Mouse (Mus musculus): ENCODE data around the gene Zfp763. TPM values are rescaled to one million over a fixed set of nuclear protein-coding genes. Genes with fewer than 3 reads are reported as not detected.
"Not testable (repeated sequence)": the region's sequence is repeated elsewhere in the genome, so short reads cannot be mapped to it uniquely, and the experiment has no call there.

The Zfp763 gene
- 14.1 and 15.8 TPM in 2 replicates for polyA plus RNA-seq (2014; fragmentation: Nextera tagmentation; extraction: Ambion mirVana)

DNA sequence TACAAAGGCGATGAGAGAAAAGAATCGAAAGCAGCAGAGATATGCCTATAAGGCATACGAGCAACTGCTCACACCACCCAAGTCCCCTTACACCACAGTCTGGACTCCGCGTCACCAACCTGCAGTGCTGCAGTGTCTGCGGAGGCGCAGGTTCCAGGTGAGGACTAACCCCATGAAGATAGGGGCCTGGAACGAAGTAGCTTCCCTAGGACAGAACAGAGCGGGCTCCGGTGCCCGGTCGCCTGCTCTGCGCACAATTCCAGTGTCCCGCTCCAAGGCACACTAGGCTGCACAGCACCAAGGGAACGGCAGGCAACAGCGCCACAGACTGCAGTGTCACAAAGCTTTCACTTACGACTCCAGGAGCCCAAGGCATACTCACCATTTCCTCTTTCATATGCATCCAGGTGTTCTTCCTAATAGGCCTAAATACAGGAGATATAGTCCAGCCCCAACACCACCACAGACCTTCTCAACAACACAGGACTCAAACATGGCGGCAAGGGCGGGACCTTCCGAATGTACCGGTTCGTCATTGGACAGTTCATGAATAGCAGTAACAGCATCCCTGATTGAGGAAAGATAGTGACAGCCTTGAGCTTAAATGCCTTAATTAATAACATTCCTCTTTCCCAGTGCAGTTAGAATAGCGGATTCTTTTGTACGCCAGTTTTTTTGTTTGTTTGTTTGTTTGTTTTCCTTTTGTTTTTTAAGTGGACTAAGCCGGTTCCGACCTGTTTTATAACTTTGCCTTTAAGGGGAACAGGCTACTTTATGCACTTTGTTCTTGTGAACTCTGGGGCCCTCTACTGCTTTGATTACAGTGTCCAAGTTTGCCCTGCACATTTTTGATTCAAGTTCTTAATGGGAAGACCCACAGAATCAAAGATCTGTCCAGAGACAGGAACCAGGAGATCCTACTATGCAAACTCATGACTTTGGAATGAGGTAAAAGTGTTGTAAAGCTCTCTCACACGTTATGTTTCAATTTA is at the start of gene Zfp763:
Gene Zfp763 (minus strand): TSS at position 503 of the 992 bp plus-strand sequence.
- no peaks in the 10 kb centered on the region for H3K9me3 ChIP-seq (ENCODE audit: control insufficient read depth, low read depth, low read length)
- no peaks in the 10 kb centered on the region for H3K4me1 ChIP-seq (ENCODE audit: control insufficient read depth, insufficient read depth, low read length)
- no peaks in the 10 kb centered on the region for H3K27me3 ChIP-seq (ENCODE audit: control insufficient read depth, insufficient read depth, low read length)
- ATAC-seq (ENCODE audit: insufficient number of reproducible peaks, insufficient read depth, low FRiP score, low read depth) = peak; percentile 96
- H3K9ac ChIP-seq (replicated peaks; ENCODE audit: low read depth, low read length) = peak within 1 kb of the TSS; percentile 51
- 3% methylated on average over 27 of the region's 27 CpGs for WGBS
- H3K36me3 ChIP-seq (ENCODE audit: control insufficient read depth, insufficient read depth, low read length) = no peaks in the 10 kb centered on the region
- H3K27ac ChIP-seq (ENCODE audit: low read length) = peak within 1 kb of the TSS; percentile 82
- peak within 1 kb of the TSS; percentile 58 for H3K4me3 ChIP-seq (ENCODE audit: low read depth, low read length)
- peak within 1 kb of the TSS; percentile 58 for H3K4me2 ChIP-seq (replicated peaks; ENCODE audit: low read depth, low read length)

DNA sequence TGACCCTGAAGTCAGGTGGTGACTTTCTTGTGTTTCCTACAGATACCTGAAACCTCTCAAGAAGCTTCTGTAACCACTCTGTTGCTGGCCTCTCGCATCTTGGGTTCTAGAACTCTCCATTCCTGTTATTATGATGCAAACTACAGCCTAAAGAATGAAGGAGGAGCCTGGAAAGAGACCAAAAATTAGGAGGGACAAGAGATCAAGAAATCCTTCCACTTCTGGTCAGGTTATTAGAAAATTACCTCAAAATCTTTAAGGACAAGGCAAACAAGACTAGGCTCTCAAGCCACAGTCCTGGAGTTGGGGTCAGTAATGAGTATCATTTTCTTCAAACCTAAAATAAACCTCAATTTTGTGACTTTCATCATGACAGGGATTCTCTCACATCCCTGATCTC is 34.8 kb upstream of the Zfp763 start, which contains the start of gene 4921501E09Rik:
Gene 4921501E09Rik (minus strand): TSS at position 101 of the 400 bp plus-strand sequence.
- Histone ChIP-seq H3K36me3 (ENCODE audit: control insufficient read depth, insufficient read depth, low read length) (no peaks in the 10 kb centered on the region), H3K9me3 (ENCODE audit: control insufficient read depth, low read depth, low read length) (no peaks in the 10 kb centered on the region), H3K9ac (replicated peaks; ENCODE audit: low read depth, low read length) (no peak within 1 kb of the TSS), H3K4me3 (ENCODE audit: low read depth, low read length) (no peak within 1 kb of the TSS), H3K27me3 (ENCODE audit: control insufficient read depth, insufficient read depth, low read length) (no peaks in the 10 kb centered on the region), H3K27ac (ENCODE audit: low read length) (no peak within 1 kb of the TSS), H3K4me1 (ENCODE audit: control insufficient read depth, insufficient read depth, low read length) (no peaks in the 10 kb centered on the region), H3K4me2 (replicated peaks; ENCODE audit: low read depth, low read length) (no peak within 1 kb of the TSS)
- ATAC-seq (ENCODE audit: insufficient number of reproducible peaks, insufficient read depth, low FRiP score, low read depth) = no peak
- WGBS = 66% methylated on average over 1 of the region's 1 CpGs

DNA sequence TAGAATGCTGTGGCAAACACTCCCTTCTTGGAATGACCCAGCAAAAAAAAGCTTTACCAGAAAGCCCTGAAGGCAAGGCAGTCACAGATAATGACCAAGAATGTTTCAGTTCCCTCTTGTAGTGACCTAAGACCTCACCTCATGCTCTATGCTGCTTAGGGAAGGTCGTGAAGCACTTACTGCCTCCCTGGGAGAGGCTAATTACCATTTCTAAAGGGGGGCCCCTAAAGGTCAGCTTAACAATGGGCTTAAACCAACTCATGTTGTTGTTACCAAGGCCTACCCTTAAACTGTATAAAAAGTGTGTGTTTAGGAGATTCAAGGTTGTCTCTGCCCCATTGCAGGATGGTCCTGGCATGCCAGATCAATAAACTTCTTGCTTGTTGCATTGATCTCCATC is 29.8 kb upstream of the Zfp763 start:
- H3K27me3 ChIP-seq (ENCODE audit: control insufficient read depth, insufficient read depth, low read length) = no peaks in the 10 kb centered on the region
- no peak overlapping the region for H3K9ac ChIP-seq (replicated peaks; ENCODE audit: low read depth, low read length)
- no peaks in the 10 kb centered on the region for H3K9me3 ChIP-seq (ENCODE audit: control insufficient read depth, low read depth, low read length)
- no peaks in the 10 kb centered on the region for H3K36me3 ChIP-seq (ENCODE audit: control insufficient read depth, insufficient read depth, low read length)
- no peak for ATAC-seq (ENCODE audit: insufficient number of reproducible peaks, insufficient read depth, low FRiP score, low read depth)
- no peak overlapping the region for H3K27ac ChIP-seq (ENCODE audit: low read length)
- no peak overlapping the region for H3K4me2 ChIP-seq (replicated peaks; ENCODE audit: low read depth, low read length)
- no peaks in the 10 kb centered on the region for H3K4me1 ChIP-seq (ENCODE audit: control insufficient read depth, insufficient read depth, low read length)
- no peak overlapping the region for H3K4me3 ChIP-seq (ENCODE audit: low read depth, low read length)
- WGBS = 0% methylated on average over 1 of the region's 1 CpGs

DNA sequence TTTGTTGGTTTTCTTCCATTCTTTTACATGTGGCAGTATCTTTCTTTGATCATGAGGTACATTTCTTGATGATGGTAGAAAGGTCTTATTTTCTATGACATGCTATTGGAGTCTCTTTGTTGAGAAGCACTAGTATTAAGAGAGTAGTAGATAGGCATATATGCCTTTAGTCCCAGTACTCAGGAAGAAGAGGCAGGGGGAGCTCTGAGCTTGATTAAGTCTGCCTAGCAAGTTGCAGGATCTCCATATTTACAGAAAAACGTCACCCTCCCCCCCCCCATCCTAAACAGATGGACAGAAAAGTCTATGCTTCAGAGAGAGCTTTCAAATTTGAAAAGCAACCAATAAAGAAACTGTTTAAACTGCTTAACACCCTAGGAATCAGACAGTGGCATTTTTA is 25.6 kb upstream of the Zfp763 start:
- no peak for ATAC-seq (ENCODE audit: insufficient number of reproducible peaks, insufficient read depth, low FRiP score, low read depth)
- Histone ChIP-seq H3K4me2 (replicated peaks; ENCODE audit: low read depth, low read length) (no peak overlapping the region), H3K36me3 (ENCODE audit: control insufficient read depth, insufficient read depth, low read length) (no peaks in the 10 kb centered on the region), H3K9ac (replicated peaks; ENCODE audit: low read depth, low read length) (no peak overlapping the region), H3K27ac (ENCODE audit: low read length) (no peak overlapping the region), H3K27me3 (ENCODE audit: control insufficient read depth, insufficient read depth, low read length) (no peaks in the 10 kb centered on the region), H3K9me3 (ENCODE audit: control insufficient read depth, low read depth, low read length) (no peaks in the 10 kb centered on the region), H3K4me1 (ENCODE audit: control insufficient read depth, insufficient read depth, low read length) (no peaks in the 10 kb centered on the region), H3K4me3 (ENCODE audit: low read depth, low read length) (no peak overlapping the region)
- 0% methylated on average over 1 of the region's 1 CpGs for WGBS

DNA sequence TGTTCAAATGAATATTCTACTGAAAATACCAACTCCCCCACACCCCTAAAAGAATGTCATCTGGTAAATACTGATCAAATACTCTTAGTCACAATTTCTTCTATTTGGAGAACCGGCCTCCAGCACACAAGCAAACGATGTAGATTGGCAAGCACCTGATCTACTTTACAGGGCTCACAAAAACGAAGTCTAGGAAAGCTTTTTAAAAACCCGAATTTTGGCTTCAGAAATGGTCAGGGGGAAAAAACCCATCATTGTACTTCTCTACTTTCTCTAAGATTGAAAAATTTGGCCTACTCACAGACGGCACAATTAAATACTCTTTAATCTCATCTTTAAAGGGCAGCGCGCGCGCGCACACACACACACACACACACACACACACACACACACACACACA is 826 bp downstream of the Zfp763 start:
- H3K27me3 ChIP-seq (ENCODE audit: control insufficient read depth, insufficient read depth, low read length) = no peaks in the 10 kb centered on the region
- 9% methylated on average over 10 of the region's 10 CpGs for WGBS
- no peaks in the 10 kb centered on the region for H3K36me3 ChIP-seq (ENCODE audit: control insufficient read depth, insufficient read depth, low read length)
- H3K4me1 ChIP-seq (ENCODE audit: control insufficient read depth, insufficient read depth, low read length) = no peaks in the 10 kb centered on the region
- ATAC-seq (ENCODE audit: insufficient number of reproducible peaks, insufficient read depth, low FRiP score, low read depth) = no peak
- peak overlapping the region; percentile 58 for H3K4me2 ChIP-seq (replicated peaks; ENCODE audit: low read depth, low read length)
- H3K9me3 ChIP-seq (ENCODE audit: control insufficient read depth, low read depth, low read length) = peaks cover 3% of the 10 kb centered on the region; the same call in 1 of the 2 replicates
- no peak overlapping the region for H3K27ac ChIP-seq (ENCODE audit: low read length)
- H3K9ac ChIP-seq (replicated peaks; ENCODE audit: low read depth, low read length) = peak overlapping the region; percentile 51; the same call in 1 of the 2 replicates
- H3K4me3 ChIP-seq (ENCODE audit: low read depth, low read length) = peak overlapping the region; percentile 58

DNA sequence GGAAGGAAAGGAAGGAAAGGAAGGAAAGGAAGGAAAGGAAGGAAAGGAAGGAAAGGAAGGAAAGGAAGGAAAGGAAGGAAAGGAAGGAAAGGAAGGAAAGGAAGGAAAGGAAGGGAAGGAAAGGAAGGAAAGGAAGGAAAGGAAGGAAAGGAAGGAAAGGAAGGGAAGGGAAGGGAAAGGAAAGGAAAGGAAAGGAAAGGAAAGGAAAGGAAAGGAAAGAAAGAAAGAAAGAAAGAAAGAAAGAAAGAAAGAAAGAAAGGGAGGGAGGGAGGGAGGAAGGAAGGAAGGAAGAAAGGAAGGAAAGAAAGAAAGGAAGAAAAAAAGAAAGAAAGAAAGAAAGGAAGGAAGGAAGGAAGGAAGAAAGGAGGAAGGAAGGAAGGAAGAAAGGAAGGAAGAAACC is 12.8 kb downstream of the Zfp763 start:
- not testable (repeated sequence) for H3K4me3 ChIP-seq (ENCODE audit: low read depth, low read length); H3K4me2 ChIP-seq (replicated peaks; ENCODE audit: low read depth, low read length); H3K4me1 ChIP-seq (ENCODE audit: control insufficient read depth, insufficient read depth, low read length); H3K9ac ChIP-seq (replicated peaks; ENCODE audit: low read depth, low read length); H3K27me3 ChIP-seq (ENCODE audit: control insufficient read depth, insufficient read depth, low read length); ATAC-seq (ENCODE audit: insufficient number of reproducible peaks, insufficient read depth, low FRiP score, low read depth); H3K27ac ChIP-seq (ENCODE audit: low read length)
- H3K36me3 ChIP-seq (ENCODE audit: control insufficient read depth, insufficient read depth, low read length) = peaks cover 33% of the 10 kb centered on the region
- H3K9me3 ChIP-seq (ENCODE audit: control insufficient read depth, low read depth, low read length) = peaks cover 50% of the 10 kb centered on the region

DNA sequence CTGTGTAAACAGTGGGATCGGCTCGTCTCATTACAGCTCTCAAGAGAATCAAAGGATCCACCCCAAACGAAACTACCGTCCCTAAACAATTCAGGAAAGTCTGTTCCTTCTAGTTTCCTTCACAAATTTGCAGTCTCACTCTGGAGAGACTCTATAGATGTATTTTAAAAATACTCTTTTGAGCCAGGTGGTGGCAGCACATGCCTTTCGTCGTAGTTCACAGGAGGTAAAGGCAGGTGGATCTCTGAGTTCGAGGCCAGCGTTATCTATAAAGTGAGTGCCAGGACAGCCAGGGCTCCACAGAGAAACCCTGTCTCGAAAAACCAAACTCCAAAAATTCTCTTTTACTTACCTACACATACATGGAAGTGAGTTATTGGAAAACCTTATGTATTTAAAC is 24.9 kb downstream of the Zfp763 start:
- Histone ChIP-seq H3K9me3 (ENCODE audit: control insufficient read depth, low read depth, low read length) (peaks cover 11% of the 10 kb centered on the region; the same call in 1 of the 2 replicates), H3K27me3 (ENCODE audit: control insufficient read depth, insufficient read depth, low read length) (no peaks in the 10 kb centered on the region), H3K9ac (replicated peaks; ENCODE audit: low read depth, low read length) (no peak overlapping the region), H3K36me3 (ENCODE audit: control insufficient read depth, insufficient read depth, low read length) (peaks cover 16% of the 10 kb centered on the region), H3K4me1 (ENCODE audit: control insufficient read depth, insufficient read depth, low read length) (no peaks in the 10 kb centered on the region), H3K4me2 (replicated peaks; ENCODE audit: low read depth, low read length) (no peak overlapping the region), H3K27ac (ENCODE audit: low read length) (no peak overlapping the region), H3K4me3 (ENCODE audit: low read depth, low read length) (no peak overlapping the region)
- ATAC-seq (ENCODE audit: insufficient number of reproducible peaks, insufficient read depth, low FRiP score, low read depth) = no peak
- WGBS = 45% methylated on average over 9 of the region's 9 CpGs

DNA sequence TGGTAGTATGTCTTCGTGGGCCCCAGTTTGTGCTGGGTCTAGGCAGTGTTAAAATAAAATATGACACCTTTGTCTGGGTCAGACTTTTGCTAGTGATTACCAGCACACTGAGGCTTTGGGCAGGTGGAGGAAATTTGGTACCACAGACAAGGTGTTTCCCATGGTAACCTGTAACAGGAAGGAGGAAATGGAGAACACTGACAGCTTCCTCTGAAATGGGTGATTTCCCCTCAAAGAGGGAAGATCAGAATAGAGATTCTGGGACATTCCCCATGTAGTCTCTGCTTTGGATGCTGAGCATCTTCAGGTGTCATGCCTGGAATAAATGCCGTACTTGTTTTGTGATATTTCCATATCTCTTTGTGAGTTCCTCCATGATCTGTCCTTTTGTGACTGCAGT is 34.7 kb downstream of the Zfp763 start:
- Histone ChIP-seq H3K4me2 (replicated peaks; ENCODE audit: low read depth, low read length) (no peak overlapping the region), H3K4me1 (ENCODE audit: control insufficient read depth, insufficient read depth, low read length) (peaks cover 6% of the 10 kb centered on the region; the same call in 1 of the 2 replicates), H3K9me3 (ENCODE audit: control insufficient read depth, low read depth, low read length) (peaks cover 6% of the 10 kb centered on the region; the same call in 1 of the 2 replicates), H3K4me3 (ENCODE audit: low read depth, low read length) (no peak overlapping the region), H3K27me3 (ENCODE audit: control insufficient read depth, insufficient read depth, low read length) (no peaks in the 10 kb centered on the region), H3K27ac (ENCODE audit: low read length) (no peak overlapping the region), H3K9ac (replicated peaks; ENCODE audit: low read depth, low read length) (no peak overlapping the region), H3K36me3 (ENCODE audit: control insufficient read depth, insufficient read depth, low read length) (peaks cover 19% of the 10 kb centered on the region)
- WGBS = 95% methylated on average over 2 of the region's 2 CpGs
- ATAC-seq (ENCODE audit: insufficient number of reproducible peaks, insufficient read depth, low FRiP score, low read depth) = no peak

Measured in stomach, embryonic 14.5 days (tissue).